Mouse (Mus musculus) gastrocnemius, adult 2 months (tissue): Measurements from ENCODE around the gene Ptgdr2. TPM values are rescaled to one million over a fixed set of nuclear protein-coding genes. Genes with fewer than 3 reads are reported as not detected.

ENCODE experiments used
- DNase-seq: peaks from one replicate; pipeline ENCODE4 v3.0.0; 2022
- H3K27ac ChIP-seq: fragments of 200-600 bp; 2 replicates; pipeline ENCODE4 v1.8.1; 2022; ENCODE audit warnings: mild to moderate bottlenecking
- H3K4me3 ChIP-seq: fragments of 200-600 bp; 2 replicates; pipeline ENCODE4 v1.8.1; 2022; ENCODE audit warnings: mild to moderate bottlenecking, moderate library complexity
- CTCF ChIP-seq: fragments of 200-600 bp; IDR thresholded peaks from 2 replicates; pipeline ENCODE4 v1.8.1; 2022; ENCODE audit warnings: antibody characterized with exemption, mild to moderate bottlenecking, moderate library complexity
- intact Hi-C: fragments of 180-260 bp; cut with DNase I; formaldehyde crosslinking; loops from one replicate; pipeline ENCODE4 v1.15.1; 2025
- total RNA-seq, 2 experiments: library from RNA; stranded (reverse); gene quantifications; 2 replicates each; pipeline ENCODE4 v1.2.3; 2021

Gene Ptgdr2
- total RNA-seq, 2 experiments from 2014 or later, result not detected

DNA sequence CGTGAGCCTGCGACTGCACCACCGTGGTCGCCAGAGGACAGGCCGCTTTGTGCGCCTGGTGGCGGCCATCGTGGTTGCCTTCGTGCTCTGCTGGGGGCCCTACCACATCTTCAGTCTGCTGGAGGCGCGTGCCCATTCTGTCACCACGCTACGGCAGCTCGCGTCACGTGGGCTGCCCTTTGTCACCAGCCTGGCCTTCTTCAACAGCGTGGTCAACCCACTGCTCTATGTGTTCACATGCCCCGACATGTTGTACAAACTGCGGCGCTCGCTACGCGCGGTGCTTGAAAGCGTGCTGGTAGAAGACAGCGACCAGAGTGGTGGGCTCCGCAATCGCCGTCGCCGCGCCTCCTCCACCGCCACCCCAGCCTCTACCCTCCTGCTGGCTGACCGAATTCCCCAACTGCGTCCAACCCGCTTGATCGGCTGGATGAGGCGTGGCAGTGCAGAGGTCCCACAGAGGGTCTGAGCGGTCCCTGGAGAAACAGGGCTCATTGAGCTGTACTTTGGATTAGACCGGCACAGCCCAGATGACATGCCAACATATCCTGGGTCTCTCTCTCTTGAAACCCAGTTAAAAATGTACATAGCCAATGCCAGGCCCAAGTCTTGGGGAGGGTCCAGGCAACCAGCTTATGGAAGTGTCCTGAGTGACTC is 4.0 kb downstream of the Ptgdr2 start:
- H3K27ac ChIP-seq, result no peak overlapping the region
- no peak for DNase-seq
- TF ChIP-seq CTCF, result no peak
- intact Hi-C loops, result no loop called here
- H3K4me3 ChIP-seq, result peak overlapping the region; percentile 46

DNA sequence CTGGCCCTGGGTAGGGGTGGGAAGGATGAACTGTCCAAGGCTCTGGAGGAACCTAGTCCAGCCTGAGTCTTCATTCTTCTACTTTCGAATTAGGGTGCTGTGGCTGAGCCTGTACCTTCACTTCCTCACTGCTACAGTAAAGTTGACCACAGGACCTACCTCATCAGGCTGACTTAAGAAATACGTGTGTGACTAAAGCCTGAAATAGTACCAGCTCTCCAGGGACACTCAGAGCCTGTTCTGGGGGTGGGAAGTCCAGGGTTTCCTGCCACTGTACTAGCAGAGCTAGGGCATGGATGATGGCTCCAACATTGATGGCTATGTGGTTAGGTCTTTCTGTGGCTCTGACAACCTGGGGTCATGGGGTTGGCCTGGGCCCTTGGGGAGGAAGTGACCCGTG is 7.0 kb downstream of the Ptgdr2 start:
- intact Hi-C loops, result no loop called here
- Histone ChIP-seq H3K27ac (no peak overlapping the region), H3K4me3 (no peak overlapping the region)
- no peak for TF ChIP-seq CTCF
- DNase-seq, result no peak

DNA sequence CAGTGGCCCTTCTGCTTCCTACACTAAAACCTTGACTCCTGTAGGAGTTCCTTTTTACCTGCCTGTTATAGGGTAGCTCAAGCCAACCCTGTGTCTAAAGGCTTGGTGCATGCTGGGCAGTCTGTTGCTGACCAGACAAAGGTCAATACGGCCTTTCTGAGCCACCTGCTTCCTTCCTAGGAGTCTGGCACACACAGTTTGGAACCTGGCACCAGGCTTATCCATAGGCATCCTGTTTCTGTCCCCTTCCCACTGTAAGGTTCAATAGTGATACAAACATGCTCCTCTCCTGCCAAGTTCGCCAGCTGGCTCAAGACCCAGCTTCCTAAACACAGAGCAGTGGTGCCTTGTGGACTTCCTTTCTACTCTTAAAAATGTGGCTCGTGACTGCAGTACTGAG is 9.5 kb downstream of the Ptgdr2 start:
- no peak overlapping the region for H3K27ac ChIP-seq
- no peak for TF ChIP-seq CTCF
- intact Hi-C loops, result no loop called here
- no peak overlapping the region; the same call in 1 of the 2 replicates for H3K4me3 ChIP-seq
- DNase-seq, result no peak

DNA sequence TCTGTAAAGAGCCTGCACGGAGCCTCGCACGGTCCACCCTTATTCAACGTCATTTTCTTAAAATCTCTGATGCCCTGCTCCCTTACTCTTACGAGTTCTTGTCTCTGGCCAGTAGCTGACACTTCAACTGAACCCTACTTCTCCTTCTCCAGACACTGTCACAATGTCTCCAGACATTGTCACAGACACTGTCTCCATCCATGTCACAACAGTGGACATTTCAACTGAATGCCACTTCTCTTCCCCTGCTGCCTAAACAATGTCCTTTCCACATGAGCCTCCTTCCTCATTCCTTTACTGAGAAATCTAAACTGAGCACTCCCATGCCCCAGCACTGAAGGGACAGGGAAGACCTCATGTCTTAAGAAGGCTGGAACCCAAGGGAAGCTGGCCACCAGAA is 10.3 kb downstream of the Ptgdr2 start:
- intact Hi-C loops, result no loop called here
- H3K27ac ChIP-seq, result no peak overlapping the region

DNA sequence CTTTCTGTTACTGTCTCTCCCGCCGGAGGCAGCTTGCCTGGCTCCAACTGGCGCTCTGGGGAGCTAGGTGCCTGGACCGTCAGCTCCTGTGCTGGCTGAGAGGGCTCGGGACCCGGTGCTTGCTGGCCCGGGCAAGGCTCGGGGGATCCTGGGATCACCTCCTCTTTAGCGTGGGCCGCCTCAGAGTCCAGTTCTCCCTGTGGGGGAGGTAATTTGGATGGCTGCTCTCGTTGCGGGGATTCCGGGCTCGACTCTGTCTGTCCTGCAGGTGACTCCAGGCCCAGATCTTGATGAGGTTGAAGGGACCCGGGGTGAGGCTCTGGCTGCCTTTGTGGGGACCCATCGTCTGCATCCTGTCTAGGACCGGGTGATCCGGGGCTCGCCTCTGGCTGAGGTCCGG is 11.5 kb downstream of the Ptgdr2 start:
- Histone ChIP-seq H3K4me3 (peak overlapping the region; percentile 92), H3K27ac (peak overlapping the region; percentile 93)
- intact Hi-C loops, result no loop called here
- no peak for DNase-seq
- no peak for TF ChIP-seq CTCF

More for the DNA sequence above, 10.3 kb downstream of the Ptgdr2 start:
- H3K4me3 ChIP-seq, result peak overlapping the region; percentile 92
- no peak for TF ChIP-seq CTCF
- DNase-seq, result no peak

DNA sequence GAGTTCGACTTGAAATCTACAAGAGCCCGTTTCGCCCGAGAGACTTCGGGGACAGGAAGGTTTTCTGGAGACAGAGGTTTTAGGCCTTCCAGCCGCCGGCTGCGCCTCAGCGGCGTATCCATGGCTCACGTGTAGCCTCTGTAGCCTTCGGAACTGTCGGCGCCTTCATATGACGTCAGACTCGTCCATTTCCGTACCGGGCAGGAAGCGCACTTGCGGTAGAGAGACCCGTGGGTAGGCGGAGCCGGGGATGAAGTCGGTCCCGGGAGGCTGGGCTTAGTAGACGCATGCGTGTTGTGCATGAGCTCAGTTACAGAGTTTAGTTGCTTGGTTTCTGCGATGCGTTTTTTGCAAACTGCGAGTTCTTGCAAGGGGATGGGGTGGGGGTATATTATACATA is 12.2 kb downstream of the Ptgdr2 start, which contains the start of gene Ccdc86:
Ccdc86 (minus strand) TSS at position 155 of the 400 bp plus-strand sequence.
- no peak for TF ChIP-seq CTCF
- Histone ChIP-seq H3K27ac (peak within 1 kb of the TSS; percentile 93), H3K4me3 (peak within 1 kb of the TSS; percentile 92)
- DNase-seq, result peak; percentile 97
- intact Hi-C loops, result no loop called here

DNA sequence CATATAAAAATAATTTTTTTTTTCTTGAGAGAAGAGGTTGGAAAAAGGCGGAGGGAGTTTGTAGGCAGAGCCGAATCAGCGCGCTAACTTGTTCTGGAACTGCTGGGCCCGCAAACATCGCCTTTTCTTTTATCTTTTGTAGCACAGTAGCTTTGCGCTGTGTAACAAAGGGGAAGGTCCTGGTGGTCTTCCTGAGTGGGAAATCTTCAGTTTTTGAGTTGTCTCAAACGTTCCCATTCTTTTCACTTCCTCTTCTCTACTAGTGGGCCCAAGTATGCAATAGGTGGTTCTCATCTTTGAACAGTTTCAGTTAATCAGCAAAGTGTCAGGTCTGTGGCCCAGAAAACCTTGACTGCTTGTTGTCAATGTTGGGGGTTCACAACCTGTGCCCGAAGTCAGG is 12.6 kb downstream of the Ptgdr2 start:
- DNase-seq, result no peak
- peak overlapping the region; percentile 92 for H3K4me3 ChIP-seq
- peak overlapping the region; percentile 93 for H3K27ac ChIP-seq
- no peak for TF ChIP-seq CTCF
- intact Hi-C loops, result no loop called here

DNA sequence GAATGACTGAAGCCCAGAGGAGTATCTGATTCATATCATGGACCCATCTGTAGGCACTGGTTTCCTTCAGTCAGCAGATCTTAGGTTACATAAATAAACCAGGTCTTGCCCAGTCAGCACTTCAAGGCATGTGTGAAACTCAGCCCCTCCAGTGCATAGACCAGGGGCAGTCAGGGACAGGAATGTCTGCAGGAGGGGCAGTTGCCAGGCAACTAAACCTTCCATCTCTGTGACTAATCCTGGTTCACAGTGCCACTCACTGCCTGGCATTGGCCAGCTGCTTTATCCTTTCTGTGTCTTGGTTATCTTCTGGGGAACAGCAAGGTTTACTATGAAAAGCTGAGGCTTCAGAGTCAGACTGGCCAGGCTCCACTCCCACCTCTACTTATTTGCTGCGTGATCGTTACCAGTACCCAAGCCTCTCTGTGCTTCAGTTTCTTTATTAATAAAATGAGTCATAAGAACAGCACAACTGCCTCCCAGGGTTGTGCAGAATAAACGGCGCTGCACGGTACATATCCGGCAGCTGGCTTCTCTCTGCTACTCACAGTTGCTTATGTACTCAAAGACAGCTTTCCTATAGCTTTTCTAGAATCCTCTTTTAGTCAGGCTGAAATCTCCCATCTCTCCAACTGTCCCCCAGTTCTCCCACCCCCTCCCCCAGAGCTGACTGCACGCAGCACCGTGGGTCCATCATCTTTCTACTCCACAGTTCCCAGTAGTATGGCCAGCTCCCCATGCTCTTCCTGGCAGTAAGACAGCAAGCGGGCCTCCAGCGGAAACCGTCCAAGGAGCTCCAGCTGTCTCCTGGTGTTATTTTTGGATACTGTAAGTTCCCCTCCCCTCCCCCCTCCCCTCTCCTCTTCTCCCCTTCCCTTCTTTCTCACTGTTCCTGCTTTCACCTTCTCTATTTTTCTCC is 15.3 kb downstream of the Ptgdr2 start:
- peak; percentile 84 for DNase-seq
- peak overlapping the region; percentile 93 for H3K27ac ChIP-seq
- intact Hi-C loops, result no loop called here
- TF ChIP-seq CTCF, result no peak
- H3K4me3 ChIP-seq, result peak overlapping the region; percentile 47

DNA sequence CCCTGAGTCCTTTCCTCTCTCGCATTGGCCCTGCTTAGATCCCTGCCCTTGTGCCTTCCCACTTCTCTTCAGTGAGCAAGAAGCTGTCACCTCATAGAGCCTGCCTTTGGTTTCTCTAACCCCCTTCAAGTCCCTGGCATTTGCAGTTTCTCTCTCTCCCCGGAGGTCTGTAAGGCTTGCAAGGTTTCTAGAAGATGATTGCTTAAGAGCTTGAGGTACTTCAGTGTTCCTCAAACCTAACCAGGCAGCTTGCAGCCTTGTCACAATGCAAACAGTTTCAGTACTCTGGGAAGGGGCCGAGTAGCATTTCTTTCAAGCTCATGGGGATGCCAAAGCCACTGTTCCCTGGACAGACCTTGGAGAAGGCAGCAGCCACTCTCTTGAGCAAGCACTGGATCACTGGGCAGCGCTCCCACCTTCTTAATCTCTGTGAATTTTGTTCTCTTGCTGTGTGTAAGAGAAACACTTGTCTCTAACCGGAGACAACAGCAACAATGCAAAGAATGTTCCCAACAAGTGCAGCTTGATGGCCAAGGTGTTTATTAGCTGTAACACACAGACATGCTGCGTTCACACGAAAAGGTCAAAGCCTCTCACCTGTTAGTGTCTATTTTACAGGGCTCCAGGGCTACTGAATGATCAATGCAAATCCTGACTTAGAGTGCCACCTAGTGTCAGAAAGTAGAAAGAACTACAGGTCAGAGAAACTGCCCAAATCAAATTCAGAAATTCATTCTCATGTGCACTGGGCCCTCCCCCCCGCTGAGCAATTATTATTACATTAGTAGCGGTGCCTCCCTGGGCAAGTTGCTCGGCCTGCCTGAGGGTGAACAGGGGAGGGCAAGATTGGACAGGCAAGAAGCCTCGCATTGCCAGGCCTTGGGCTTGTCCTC is 22.4 kb downstream of the Ptgdr2 start:
- peak; percentile 61 for DNase-seq
- Histone ChIP-seq H3K27ac (peak overlapping the region; percentile 80), H3K4me3 (no peak overlapping the region; the same call in 1 of the 2 replicates)
- intact Hi-C loops, result loop anchor here (2.0 kb wide), 3 partner anchors 51 to 281 kb away; partner anchors contain the start of gene Pga5
- peak; percentile 84 for TF ChIP-seq CTCF

DNA sequence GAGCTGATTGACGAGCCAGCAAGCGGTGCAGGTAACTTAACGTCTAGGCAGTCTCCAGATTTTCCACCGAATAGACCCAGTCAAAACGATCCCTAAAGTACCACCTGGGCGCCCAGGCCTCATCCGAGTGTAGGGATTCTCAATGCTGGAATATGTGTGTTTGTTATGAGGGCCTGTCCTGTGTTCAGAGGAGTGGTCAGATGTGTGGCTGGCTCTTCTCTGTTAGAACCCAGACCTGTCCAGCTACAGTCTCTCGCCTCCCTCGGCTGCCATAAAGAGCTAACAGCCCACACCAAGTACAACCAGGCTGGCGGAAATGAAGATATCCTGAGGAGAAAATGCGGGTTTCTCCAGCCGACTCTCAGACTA is 23.0 kb downstream of the Ptgdr2 start:
- intact Hi-C loops, result loop anchor here (2.0 kb wide), 3 partner anchors 51 to 281 kb away; partner anchors contain the start of gene Pga5
- DNase-seq, result no peak
- no peak overlapping the region for H3K4me3 ChIP-seq
- no peak for TF ChIP-seq CTCF
- no peak overlapping the region for H3K27ac ChIP-seq

DNA sequence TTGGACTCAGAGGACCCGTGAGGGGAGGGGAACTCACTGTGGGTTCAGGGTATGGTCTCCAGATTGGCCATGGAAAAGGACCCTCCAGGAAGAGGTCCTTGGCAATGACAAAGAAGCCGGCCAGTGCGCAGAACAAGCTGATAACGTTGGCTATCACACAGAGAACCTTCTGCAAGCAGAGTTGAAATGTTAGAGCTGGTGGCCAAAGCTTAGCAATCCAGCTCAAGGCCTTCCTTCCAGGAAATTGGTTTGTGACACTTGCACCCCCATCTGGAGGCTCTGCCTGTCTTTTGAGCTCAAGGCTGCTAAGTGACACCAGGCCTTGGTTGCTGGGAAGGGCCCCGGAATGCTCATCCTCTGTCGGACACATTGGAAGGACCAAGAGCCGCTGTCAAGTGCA is 28.8 kb downstream of the Ptgdr2 start:
- no peak overlapping the region for H3K27ac ChIP-seq
- no peak for TF ChIP-seq CTCF
- no peak for DNase-seq
- intact Hi-C loops, result no loop called here
- no peak overlapping the region for H3K4me3 ChIP-seq

DNA sequence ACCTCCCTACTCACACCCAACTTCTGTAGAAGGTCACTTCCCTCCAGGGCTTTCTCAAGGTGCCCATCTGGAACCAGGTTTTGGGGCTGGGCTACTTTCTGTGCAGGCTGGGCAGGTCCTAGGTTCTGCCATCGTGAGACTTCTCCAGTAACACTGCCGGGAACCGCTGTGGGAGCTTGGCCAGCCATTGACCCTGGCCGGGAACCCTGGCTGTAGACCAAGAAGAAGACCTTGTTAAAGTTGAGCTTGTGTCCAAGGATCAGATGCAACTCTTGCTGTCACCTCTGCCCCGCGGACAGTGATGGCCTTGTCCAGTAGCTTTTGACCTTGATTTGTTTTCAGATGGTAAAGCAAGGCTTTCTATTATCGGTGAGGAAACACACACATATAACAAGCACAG is 31.6 kb downstream of the Ptgdr2 start:
- intact Hi-C loops, result no loop called here
- Histone ChIP-seq H3K4me3 (no peak overlapping the region), H3K27ac (no peak overlapping the region)
- DNase-seq, result peak; percentile 57
- TF ChIP-seq CTCF, result no peak
